Mouse (Mus musculus): Measurements from ENCODE around the gene Herc2.
"Not testable (repeated sequence)": the region's sequence is repeated elsewhere in the genome, so short reads cannot be mapped to it uniquely, and the experiment has no call there.

The Herc2 gene

DNA sequence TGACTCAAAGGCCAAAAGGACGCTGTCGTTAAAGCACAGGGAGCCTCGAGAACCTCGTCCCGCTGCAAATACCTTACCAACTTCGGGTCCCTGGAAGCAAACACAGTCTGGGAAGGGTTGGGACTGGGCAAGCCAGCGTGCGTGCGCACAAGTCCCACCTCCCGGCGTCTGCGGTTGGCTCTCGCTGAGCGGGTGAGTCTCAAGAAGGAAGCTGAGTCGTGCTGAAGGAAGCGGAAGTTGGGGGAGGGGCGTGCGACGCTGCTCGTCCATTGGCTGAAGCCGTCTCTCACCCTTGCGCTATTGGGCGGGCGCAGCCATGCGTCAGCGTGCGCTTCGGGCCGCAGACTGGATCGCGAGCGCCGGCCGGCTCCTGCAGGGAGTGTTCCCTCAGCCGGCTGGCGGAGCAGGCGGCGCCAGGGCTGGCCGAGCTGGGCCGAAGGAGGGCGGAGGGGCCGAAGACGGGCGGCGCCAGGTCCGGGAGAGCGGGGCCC is at the start of gene Herc2:
Herc2 (plus strand) TSS at position 366 of the 491 bp plus-strand sequence.
- peak; percentile 100 for DNase-seq (ENCODE audit: low spot score)

DNA sequence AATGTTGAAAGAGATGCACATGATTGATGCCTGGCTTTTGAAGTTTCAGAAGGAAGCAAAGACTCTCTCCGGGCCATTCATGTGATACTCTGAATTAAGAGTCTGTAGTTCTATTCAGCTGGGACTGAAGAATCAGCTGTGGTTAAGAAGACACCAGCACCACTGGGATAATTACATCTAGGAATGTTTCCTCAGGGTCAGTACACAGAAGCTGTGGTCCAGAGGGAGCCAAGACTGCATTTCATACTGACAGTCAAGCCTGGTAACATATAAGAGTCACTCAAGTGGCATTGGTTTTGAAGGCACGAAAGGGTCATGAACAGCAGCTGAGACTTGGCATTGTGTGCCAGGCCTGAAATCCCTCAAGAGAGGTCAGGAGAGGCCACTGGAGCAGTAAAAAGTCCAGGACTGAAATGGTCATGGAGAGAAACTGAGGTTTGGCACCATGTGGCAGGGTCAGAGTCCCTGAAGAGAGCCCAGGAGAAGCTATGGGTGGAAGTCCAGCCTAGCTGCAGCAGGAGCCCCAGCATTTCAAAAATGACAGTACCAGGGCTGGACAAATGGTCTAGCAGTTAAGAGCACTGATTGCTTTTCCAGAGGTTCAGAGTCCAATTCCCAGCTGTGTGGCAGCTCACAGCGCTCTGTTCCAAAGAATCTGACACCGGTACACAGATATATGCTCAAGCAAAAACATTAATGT is 39.5 kb upstream of the Herc2 start:
- DNase-seq (ENCODE audit: low spot score), result no peak

DNA sequence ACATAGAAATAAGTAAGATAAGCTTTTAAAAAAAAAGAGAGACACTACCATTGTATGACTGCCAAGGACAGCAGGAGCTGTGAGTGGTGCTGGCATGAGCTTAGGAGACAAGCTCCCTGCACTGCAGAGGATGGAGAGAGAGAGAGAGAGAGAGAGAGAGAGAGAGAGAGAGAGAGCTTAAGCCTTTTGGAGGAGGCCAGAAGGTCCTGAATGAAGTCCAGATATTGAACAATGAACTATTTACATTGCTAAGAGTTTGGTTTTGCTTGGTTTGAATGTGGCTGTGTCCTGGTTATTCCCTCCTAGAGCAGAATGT is 39.0 kb upstream of the Herc2 start:
- DNase-seq (ENCODE audit: low spot score), result no peak

DNA sequence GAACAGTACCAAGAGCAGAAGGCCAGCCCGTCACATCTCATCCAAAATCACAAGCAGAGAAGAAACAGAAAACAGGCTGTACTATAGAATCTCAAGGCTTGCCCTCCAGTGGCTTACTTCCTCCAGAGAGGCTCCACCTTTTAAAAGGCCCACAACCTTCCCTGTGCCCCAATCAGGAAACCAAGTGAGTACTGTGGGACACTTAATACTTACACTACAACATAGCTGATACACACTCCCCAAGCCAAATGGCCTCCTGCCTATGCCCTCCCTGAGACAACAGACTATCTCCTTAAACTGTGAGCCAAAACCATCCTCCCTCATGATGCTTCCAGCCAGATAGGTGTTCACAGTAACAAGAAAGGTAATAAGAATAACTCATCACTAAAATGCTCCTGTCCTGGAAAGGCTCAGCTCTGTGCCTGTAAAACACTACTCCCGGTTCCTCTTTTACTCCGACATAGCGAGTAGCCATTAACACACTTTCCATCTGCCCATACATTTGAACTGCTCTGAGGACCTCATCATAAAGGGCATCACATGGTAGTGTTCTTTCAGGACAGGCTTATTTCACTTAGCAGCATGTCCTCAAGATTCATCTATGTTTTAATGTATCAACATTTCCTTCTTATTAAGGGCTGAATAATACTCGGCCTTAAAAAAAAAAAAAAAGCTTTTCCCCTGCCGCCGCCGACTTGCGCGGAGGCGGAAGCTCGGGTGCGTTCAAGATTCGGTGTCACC is 36.6 kb upstream of the Herc2 start:
- DNase-seq (ENCODE audit: low spot score), result no peak

GRCm38 (mm10) chr7:56014002-56014702 is 35.8 kb upstream of the Herc2 start:
- not testable (repeated sequence) for DNase-seq (ENCODE audit: low spot score)

- DNase-seq (ENCODE audit: low spot score), result no peak
Measured at GRCm38 (mm10) chr7:56015172-56015571, 34.8 kb upstream of the Herc2 start.

- DNase-seq (ENCODE audit: low spot score), result no peak
Measured at GRCm38 (mm10) chr7:56015837-56016236, 34.2 kb upstream of the Herc2 start.

DNA sequence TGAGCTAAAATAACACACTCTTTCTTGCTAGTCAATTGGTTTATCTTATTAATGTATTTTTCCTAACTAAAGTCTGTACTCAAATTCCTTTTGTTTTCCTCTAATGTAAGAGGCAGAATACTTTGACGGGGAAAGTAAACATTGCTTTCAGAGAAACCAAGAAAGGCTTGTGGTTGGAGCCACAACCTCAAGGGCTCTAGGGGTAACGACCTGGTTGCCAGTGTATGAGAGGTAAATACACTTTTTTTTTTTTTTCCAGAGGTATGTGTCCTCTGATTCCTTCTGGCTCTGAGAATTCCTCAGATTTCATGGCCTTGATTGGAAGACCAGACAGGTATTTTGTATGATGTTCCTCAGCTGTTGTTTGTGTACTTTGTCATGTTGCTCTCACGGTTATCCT is 32.2 kb upstream of the Herc2 start:
- DNase-seq (ENCODE audit: low spot score), result no peak

DNA sequence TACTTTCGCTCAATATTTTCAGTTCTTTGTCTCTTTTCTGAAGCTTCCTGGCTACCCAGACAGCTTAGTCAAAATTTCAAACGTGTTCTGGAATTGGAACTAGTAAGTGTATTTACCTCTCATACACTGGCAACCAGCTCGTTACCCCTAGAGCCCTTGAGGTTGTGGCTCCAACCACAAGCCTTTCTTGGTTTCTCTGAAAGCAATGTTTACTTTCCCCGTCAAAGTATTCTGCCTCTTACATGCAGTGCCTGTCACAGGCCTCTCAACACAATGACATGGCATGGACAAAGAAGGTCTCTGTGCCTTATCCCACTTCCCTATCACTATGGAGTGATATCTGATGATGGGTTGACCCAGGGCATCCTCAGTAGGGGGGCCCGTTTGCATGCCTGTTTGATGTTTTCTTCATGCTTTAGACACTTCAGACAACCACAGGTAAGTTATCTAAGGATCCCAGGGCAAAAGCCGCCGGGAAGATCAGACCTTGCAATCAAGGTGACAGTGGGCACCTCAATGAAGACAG is 31.5 kb upstream of the Herc2 start:
- no peak for DNase-seq (ENCODE audit: low spot score)

- peak; percentile 83 for DNase-seq (ENCODE audit: low spot score)
Measured at GRCm38 (mm10) chr7:56018972-56019929, 30.7 kb upstream of the Herc2 start.

DNA sequence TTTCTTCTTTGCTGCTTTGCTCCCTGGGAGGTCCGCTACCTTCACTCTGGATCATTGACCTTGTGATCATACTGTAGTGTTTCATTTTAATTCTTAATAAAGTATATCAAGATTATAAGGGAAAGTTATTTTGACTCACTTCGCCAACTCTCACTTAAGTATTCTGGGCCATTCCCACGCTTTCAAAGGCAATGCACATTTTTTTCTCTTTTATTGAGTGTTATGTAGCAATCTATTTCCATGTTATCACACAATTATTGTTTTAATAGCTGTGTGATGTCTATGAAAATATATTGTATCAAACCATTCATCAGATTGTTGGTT is 30.1 kb upstream of the Herc2 start, which contains the start of gene Nipa1:
Nipa1 (minus strand) TSS at position 25 of the 324 bp plus-strand sequence.
- DNase-seq (ENCODE audit: low spot score), result no peak

- DNase-seq (ENCODE audit: low spot score), result no peak
Measured at GRCm38 (mm10) chr7:56023586-56023985, 26.4 kb upstream of the Herc2 start.

DNA sequence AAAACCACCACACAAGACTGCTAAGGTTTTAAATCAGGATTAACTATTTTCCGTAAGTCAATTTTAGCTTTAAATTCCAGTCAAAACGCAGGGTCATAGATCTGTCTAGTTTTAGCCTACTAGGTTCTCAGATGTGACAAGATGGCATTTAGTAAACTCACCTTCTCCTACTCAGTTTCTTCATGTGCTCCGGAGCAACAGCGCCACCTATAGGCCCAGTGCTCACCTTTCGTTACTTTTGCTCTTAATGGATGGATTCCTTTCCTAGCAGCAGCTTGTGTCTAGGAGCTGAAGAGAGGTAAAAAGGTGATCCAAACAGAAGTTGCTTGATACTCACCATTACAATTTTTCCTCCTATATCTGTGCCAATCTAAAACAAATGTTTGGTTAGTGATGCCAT is 7.6 kb upstream of the Herc2 start:
- DNase-seq (ENCODE audit: low spot score), result peak; percentile 87

DNA sequence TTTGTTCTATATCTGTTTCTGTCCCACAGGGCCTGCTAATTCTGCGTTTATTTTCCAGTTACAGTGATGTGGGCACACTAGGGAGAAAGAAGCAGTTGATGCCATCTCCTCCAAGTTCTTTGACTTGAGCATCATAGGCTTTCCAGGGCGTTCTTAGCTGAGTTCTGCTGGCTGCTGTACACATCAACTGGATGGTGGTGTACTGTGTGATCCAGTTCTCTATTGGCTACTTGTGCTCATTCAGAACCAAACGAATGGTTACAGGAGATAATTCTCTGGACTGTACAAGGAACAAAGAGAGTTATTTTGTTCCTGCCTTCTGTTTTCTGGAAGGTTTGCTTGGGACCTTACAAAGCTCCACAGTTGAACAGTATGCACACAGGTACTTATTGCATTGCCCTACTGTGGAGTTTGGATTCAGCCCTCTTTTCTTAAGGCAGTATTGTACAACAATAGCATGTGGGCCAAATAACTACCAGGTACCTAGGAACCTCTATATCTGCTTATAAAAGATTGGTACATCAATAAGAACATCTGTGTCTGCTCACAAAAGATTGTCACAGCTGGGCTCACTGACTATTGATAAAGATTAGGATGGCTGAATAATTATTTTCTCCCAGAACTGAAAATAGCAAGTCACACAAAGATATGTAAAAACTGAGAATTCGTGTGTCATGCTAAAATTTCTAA is 6.3 kb upstream of the Herc2 start:
- no peak for DNase-seq (ENCODE audit: low spot score)

DNA sequence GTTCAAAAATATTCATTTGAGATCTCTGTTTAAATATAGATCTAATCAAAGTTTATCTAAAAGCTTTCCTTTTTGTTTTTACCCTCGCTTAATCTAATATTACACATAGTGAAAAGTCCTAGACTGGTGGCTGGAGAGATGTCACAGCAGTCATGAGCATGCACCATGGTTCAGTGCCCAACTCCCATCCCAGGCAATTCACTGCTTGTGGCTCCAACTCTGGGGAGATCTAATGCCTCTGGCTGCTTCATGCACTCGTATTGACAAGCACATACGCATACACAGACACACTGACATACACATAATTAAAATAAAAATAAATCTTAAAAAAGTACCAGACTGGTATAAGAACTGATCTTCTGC is 5.7 kb upstream of the Herc2 start:
- DNase-seq (ENCODE audit: low spot score), result no peak

- DNase-seq (ENCODE audit: low spot score), result no peak
Measured at GRCm38 (mm10) chr7:56047178-56047577, 2.8 kb upstream of the Herc2 start.

- DNase-seq (ENCODE audit: low spot score), result peak; percentile 65
Measured at GRCm38 (mm10) chr7:56050487-56050911, 503 bp downstream of the Herc2 start.

GRCm38 (mm10) chr7:56052996-56053395 is 3.0 kb downstream of the Herc2 start:
- DNase-seq (ENCODE audit: low spot score), result no peak

GRCm38 (mm10) chr7:56055338-56055737 is 5.3 kb downstream of the Herc2 start:
- DNase-seq (ENCODE audit: low spot score), result no peak

DNA sequence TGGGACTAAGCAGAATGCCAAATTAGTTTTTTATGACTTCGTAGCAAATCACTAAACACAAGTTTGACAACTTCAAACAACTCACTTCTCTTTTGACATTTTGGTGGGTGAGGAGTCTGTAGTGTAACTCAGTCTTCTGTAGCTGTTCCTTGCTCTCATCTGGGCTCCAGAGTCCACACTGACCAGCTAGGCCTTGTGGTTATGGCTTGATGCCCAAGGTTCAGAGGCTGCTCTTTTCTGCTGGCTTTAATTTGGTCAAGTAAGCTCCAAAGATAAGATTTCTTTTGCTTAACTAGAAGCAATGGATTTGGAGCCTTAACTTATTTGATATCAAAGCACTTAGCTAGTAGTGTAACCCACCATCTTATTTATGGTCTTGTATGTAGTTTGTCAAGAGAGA is 14.9 kb downstream of the Herc2 start:
- no peak for DNase-seq (ENCODE audit: low spot score)

GRCm38 (mm10) chr7:56066136-56066535 is 16.1 kb downstream of the Herc2 start:
- no peak for DNase-seq (ENCODE audit: low spot score)

Data from embryo, embryonic 10 days (tissue).